Mouse (Mus musculus) brain, embryonic 14.5 days (tissue): ENCODE measurements around the gene Wnt10a.
A peak's percentile ranks its signal among the peaks of the same experiment; 100 is the strongest.

ENCODE experiments used
- CTCF ChIP-seq: fragments of 200-500 bp; IDR thresholded peaks from 2 replicates; pipeline ENCODE4 v1.5.1; 2012; ENCODE audit warnings: inconsistent platforms, mild to moderate bottlenecking, moderate library complexity, borderline replicate concordance; ENCODE audit not compliant: insufficient read depth, insufficient read length; ENCODE audit errors: extremely low read depth
- POLR2A ChIP-seq: fragments of 200-500 bp; IDR thresholded peaks from 2 replicates; pipeline ENCODE4 v1.6.1; 2012; ENCODE audit warnings: mild to moderate bottlenecking, inconsistent platforms, borderline replicate concordance; ENCODE audit not compliant: poor library complexity, insufficient read depth, insufficient read length, severe bottlenecking; ENCODE audit errors: extremely low read depth

- no peak for TF ChIP-seq POLR2A
- peak; percentile 61; the same call in 1 of the 2 replicates for TF ChIP-seq CTCF
Observed at GRCm38 (mm10) chr1:74759773-74760172, 31.5 kb upstream of the Wnt10a start.
